Mouse (Mus musculus): ENCODE data around the gene Npas2. TPM values are rescaled to one million over a fixed set of nuclear protein-coding genes. Genes with fewer than 3 reads are reported as not detected.
A peak's percentile ranks its signal among the peaks of the same experiment; 100 is the strongest.

Npas2 gene
- polyA plus RNA-seq, 1 experiment, result 1.8 TPM

GRCm38 (mm10) chr1:39253771-39254170 is 60.2 kb downstream of the Npas2 start:
- no peak overlapping the region for H3K4me3 ChIP-seq (replicated peaks; ENCODE audit: insufficient read depth, low read depth, low read length)
- TF ChIP-seq CTCF (IDR thresholded peaks at IDR 0.05; ENCODE audit: borderline replicate concordance, insufficient read depth, low read depth, low read length) (peak; percentile 59), POLR2A (IDR thresholded peaks at IDR 0.05; ENCODE audit: borderline replicate concordance, insufficient read depth, low read length) (no peak)
- no peak overlapping the region for H3K27ac ChIP-seq (ENCODE audit: insufficient read depth, low read length)
- DNase-seq, result peak; percentile 38 to 46
- H3K27me3 ChIP-seq (ENCODE audit: control insufficient read depth, insufficient read depth, low read length), result no peaks in the 10 kb centered on the region
- no peaks in the 10 kb centered on the region for H3K4me1 ChIP-seq (ENCODE audit: control insufficient read depth, insufficient read depth, low read length)
- WGBS, result 37% methylated on average over 4 of the region's 4 CpGs

GRCm38 (mm10) chr1:39256051-39256450 is 62.5 kb downstream of the Npas2 start:
- WGBS, result 98% methylated on average over 9 of the region's 9 CpGs
- no peak for DNase-seq
- Histone ChIP-seq H3K27ac (ENCODE audit: insufficient read depth, low read length) (no peak overlapping the region), H3K27me3 (ENCODE audit: control insufficient read depth, insufficient read depth, low read length) (no peaks in the 10 kb centered on the region), H3K4me1 (ENCODE audit: control insufficient read depth, insufficient read depth, low read length) (no peaks in the 10 kb centered on the region), H3K4me3 (replicated peaks; ENCODE audit: insufficient read depth, low read depth, low read length) (no peak overlapping the region)
- TF ChIP-seq POLR2A (IDR thresholded peaks at IDR 0.05; ENCODE audit: borderline replicate concordance, insufficient read depth, low read length), result no peak
- TF ChIP-seq CTCF (IDR thresholded peaks at IDR 0.05; ENCODE audit: borderline replicate concordance, insufficient read depth, low read depth, low read length), result no peak

GRCm38 (mm10) chr1:39256513-39257330 is 63.2 kb downstream of the Npas2 start:
- peak in 1 of 2 experiments; percentile 20 for DNase-seq
- 68% methylated on average over 8 of the region's 8 CpGs for WGBS
- H3K4me1 ChIP-seq (ENCODE audit: control insufficient read depth, insufficient read depth, low read length), result no peaks in the 10 kb centered on the region

GRCm38 (mm10) chr1:39257331-39257594 is 63.7 kb downstream of the Npas2 start:
- no peak for TF ChIP-seq CTCF (IDR thresholded peaks at IDR 0.05; ENCODE audit: borderline replicate concordance, insufficient read depth, low read depth, low read length)
- TF ChIP-seq POLR2A (IDR thresholded peaks at IDR 0.05; ENCODE audit: borderline replicate concordance, insufficient read depth, low read length), result no peak
- H3K27me3 ChIP-seq (ENCODE audit: control insufficient read depth, insufficient read depth, low read length), result no peaks in the 10 kb centered on the region
- H3K4me3 ChIP-seq (replicated peaks; ENCODE audit: insufficient read depth, low read depth, low read length), result no peak overlapping the region
- WGBS, result 54% methylated on average over 3 of the region's 3 CpGs
- DNase-seq, result no peak
- H3K27ac ChIP-seq (ENCODE audit: insufficient read depth, low read length), result no peak overlapping the region
- no peaks in the 10 kb centered on the region for H3K4me1 ChIP-seq (ENCODE audit: control insufficient read depth, insufficient read depth, low read length)

More at GRCm38 (mm10) chr1:39256513-39257330, 63.2 kb downstream of the Npas2 start:
- TF ChIP-seq CTCF (IDR thresholded peaks at IDR 0.05; ENCODE audit: borderline replicate concordance, insufficient read depth, low read depth, low read length) (no peak), POLR2A (IDR thresholded peaks at IDR 0.05; ENCODE audit: borderline replicate concordance, insufficient read depth, low read length) (no peak)
- H3K27me3 ChIP-seq (ENCODE audit: control insufficient read depth, insufficient read depth, low read length), result no peaks in the 10 kb centered on the region
- H3K27ac ChIP-seq (ENCODE audit: insufficient read depth, low read length), result no peak overlapping the region
- no peak overlapping the region for H3K4me3 ChIP-seq (replicated peaks; ENCODE audit: insufficient read depth, low read depth, low read length)

- 68% methylated on average over 3 of the region's 3 CpGs for WGBS
- no peak for DNase-seq
- H3K27ac ChIP-seq (ENCODE audit: insufficient read depth, low read length), result no peak overlapping the region
- no peak for TF ChIP-seq CTCF (IDR thresholded peaks at IDR 0.05; ENCODE audit: borderline replicate concordance, insufficient read depth, low read depth, low read length)
- no peak for TF ChIP-seq POLR2A (IDR thresholded peaks at IDR 0.05; ENCODE audit: borderline replicate concordance, insufficient read depth, low read length)
- H3K4me1 ChIP-seq (ENCODE audit: control insufficient read depth, insufficient read depth, low read length), result no peaks in the 10 kb centered on the region
- no peaks in the 10 kb centered on the region for H3K27me3 ChIP-seq (ENCODE audit: control insufficient read depth, insufficient read depth, low read length)
- no peak overlapping the region for H3K4me3 ChIP-seq (replicated peaks; ENCODE audit: insufficient read depth, low read depth, low read length)
These were observed 66.1 kb downstream of the Npas2 start for GRCm38 (mm10) chr1:39259668-39260067.

GRCm38 (mm10) chr1:39260183-39260978 is 66.8 kb downstream of the Npas2 start:
- Histone ChIP-seq H3K4me1 (ENCODE audit: control insufficient read depth, insufficient read depth, low read length) (no peaks in the 10 kb centered on the region), H3K27ac (ENCODE audit: insufficient read depth, low read length) (no peak overlapping the region), H3K4me3 (replicated peaks; ENCODE audit: insufficient read depth, low read depth, low read length) (no peak overlapping the region), H3K27me3 (ENCODE audit: control insufficient read depth, insufficient read depth, low read length) (no peaks in the 10 kb centered on the region)
- DNase-seq, result no peak
- no peak for TF ChIP-seq POLR2A (IDR thresholded peaks at IDR 0.05; ENCODE audit: borderline replicate concordance, insufficient read depth, low read length)
- no peak for TF ChIP-seq CTCF (IDR thresholded peaks at IDR 0.05; ENCODE audit: borderline replicate concordance, insufficient read depth, low read depth, low read length)
- WGBS, result 77% methylated on average over 8 of the region's 8 CpGs

GRCm38 (mm10) chr1:39266843-39267512 is 73.4 kb downstream of the Npas2 start:
- Histone ChIP-seq H3K27ac (ENCODE audit: insufficient read depth, low read length) (no peak overlapping the region), H3K27me3 (ENCODE audit: control insufficient read depth, insufficient read depth, low read length) (no peaks in the 10 kb centered on the region), H3K4me3 (replicated peaks; ENCODE audit: insufficient read depth, low read depth, low read length) (no peak overlapping the region), H3K4me1 (ENCODE audit: control insufficient read depth, insufficient read depth, low read length) (no peaks in the 10 kb centered on the region)
- TF ChIP-seq POLR2A (IDR thresholded peaks at IDR 0.05; ENCODE audit: borderline replicate concordance, insufficient read depth, low read length) (no peak), CTCF (IDR thresholded peaks at IDR 0.05; ENCODE audit: borderline replicate concordance, insufficient read depth, low read depth, low read length) (no peak)
- DNase-seq, result no peak
- 38% methylated on average over 9 of the region's 9 CpGs for WGBS
